In the genomic region with DNA sequence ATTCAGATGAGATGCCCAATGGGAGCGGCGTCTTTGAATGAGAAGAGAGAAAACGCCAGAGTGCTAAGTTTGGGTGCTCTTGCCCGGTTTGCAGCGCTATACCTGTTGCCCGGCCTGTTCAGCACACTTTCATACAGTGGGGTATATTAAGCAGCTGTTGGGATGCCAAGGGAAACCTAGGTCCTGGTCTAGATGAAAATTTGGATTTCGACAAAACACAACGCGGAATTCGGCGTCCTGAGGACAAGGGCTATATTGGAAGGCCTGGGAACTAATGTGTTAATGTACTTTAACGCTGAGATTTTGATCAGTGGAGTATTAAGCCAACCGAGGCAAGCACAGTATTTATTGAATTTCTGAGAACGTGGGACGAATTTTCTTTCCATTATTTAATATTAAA, we compare ENCODE assay signal across 8 mouse cellular contexts. TPM values are rescaled to one million over a fixed set of nuclear protein-coding genes. Genes with fewer than 3 reads are reported as not detected.
DNase-seq lines count a peak whose midpoint lies in the region; ATAC-seq and TF ChIP-seq lines count a peak whose summit lies in the region.

No protein-coding gene starts in this region.

- no peak for ATAC-seq in embryonic facial prominence, embryonic 12.5 days (ENCODE audit: insufficient number of reproducible peaks, insufficient read depth, low FRiP score, low TSS enrichment)
- ATAC-seq in hindbrain, postnatal 0 days: no peak

- peaks cover 5% of the 10 kb centered on the region; the same call in 1 of the 2 replicates for H3K4me1 ChIP-seq in liver, adult 2 months (ENCODE audit: control insufficient read depth, insufficient read depth, low read length)
- peaks cover 4% of the 10 kb centered on the region for H3K4me1 ChIP-seq in embryonic facial prominence, embryonic 12.5 days
- no peaks in the 10 kb centered on the region for H3K4me1 ChIP-seq in hindbrain, postnatal 0 days (ENCODE audit: insufficient read depth, low read length)

- peak overlapping the region; percentile 69 for H3K4me2 ChIP-seq in embryonic facial prominence, embryonic 12.5 days (replicated peaks)
- peak overlapping the region; percentile 62 for H3K4me2 ChIP-seq in hindbrain, postnatal 0 days (ENCODE audit: low read depth, low read length)

- no peaks in the 10 kb centered on the region for H3K9me3 ChIP-seq in embryonic facial prominence, embryonic 12.5 days
- no peaks in the 10 kb centered on the region for H3K9me3 ChIP-seq in hindbrain, postnatal 0 days (ENCODE audit: low read length)

- no peak for DNase-seq in liver, adult 2 months (ENCODE audit: extremely low read depth, low read depth, low spot score)
- no peak for DNase-seq in liver
- DNase-seq in hindbrain, postnatal 0 days (ENCODE audit: low spot score): no peak
- peak; percentile 53 for DNase-seq in neural tube, embryonic 10.5 days (ENCODE audit: extremely low spot score, low spot score)
- no peak for DNase-seq in urinary bladder, postnatal 10 days (ENCODE audit: low spot score)
- DNase-seq in adrenal gland, adult 8-10 months: no peak
- no peak for DNase-seq in kidney, adult 18-20 months

- H3K9ac ChIP-seq in liver, adult 2 months (ENCODE audit: low read depth, low read length): peak overlapping the region; percentile 93
- H3K9ac ChIP-seq in embryonic facial prominence, embryonic 12.5 days: peak overlapping the region; percentile 87; the same call in 1 of the 2 replicates
- H3K9ac ChIP-seq in hindbrain, postnatal 0 days (replicated peaks; ENCODE audit: low read length): peak overlapping the region; percentile 80; the same call in 1 of the 2 replicates

- no peak for TF ChIP-seq CTCF in liver, adult 2 months (IDR thresholded peaks at IDR 0.05; ENCODE audit: low read depth, low read length)
- no peak for TF ChIP-seq CTCF in hindbrain, postnatal 0 days (IDR thresholded peaks at IDR 0.05; ENCODE audit: low read depth)

- H3K4me3 ChIP-seq in liver, adult 2 months (ENCODE audit: insufficient read depth, low read depth, low read length): peak overlapping the region; percentile 38
- peak overlapping the region; percentile 87 for H3K4me3 ChIP-seq in embryonic facial prominence, embryonic 12.5 days
- H3K4me3 ChIP-seq in hindbrain, postnatal 0 days (ENCODE audit: low read length): peak overlapping the region; percentile 99

- no peaks in the 10 kb centered on the region for H3K36me3 ChIP-seq in liver, adult 2 months (ENCODE audit: control insufficient read depth, insufficient read depth, low read length)
- no peaks in the 10 kb centered on the region for H3K36me3 ChIP-seq in embryonic facial prominence, embryonic 12.5 days
- H3K36me3 ChIP-seq in hindbrain, postnatal 0 days (ENCODE audit: insufficient read depth, low read length): no peaks in the 10 kb centered on the region

- 2% methylated on average over 15 of the region's 15 CpGs for WGBS in liver, adult 2 months
- WGBS in embryonic facial prominence, embryonic 12.5 days: 2% methylated on average over 15 of the region's 15 CpGs
- WGBS in hindbrain, postnatal 0 days: 1% methylated on average over 15 of the region's 15 CpGs

- TF ChIP-seq POLR2A in liver, adult 2 months (IDR thresholded peaks at IDR 0.05; ENCODE audit: extremely low read depth, insufficient read depth, low read length): no peak

- no peaks in the 10 kb centered on the region for H3K27me3 ChIP-seq in liver, adult 2 months (ENCODE audit: control insufficient read depth, insufficient read depth, low read length)
- no peaks in the 10 kb centered on the region for H3K27me3 ChIP-seq in embryonic facial prominence, embryonic 12.5 days
- no peaks in the 10 kb centered on the region for H3K27me3 ChIP-seq in hindbrain, postnatal 0 days (ENCODE audit: insufficient read depth, low read length)

- no peak overlapping the region; the same call in 1 of the 2 replicates for H3K27ac ChIP-seq in liver, adult 2 months (replicated peaks; ENCODE audit: insufficient read depth, low read depth, low read length)
- H3K27ac ChIP-seq in embryonic facial prominence, embryonic 12.5 days: peak overlapping the region; percentile 46; the same call in 1 of the 2 replicates
- H3K27ac ChIP-seq in hindbrain, postnatal 0 days: no peak overlapping the region

- peaks cover 8% of the 10 kb centered on the region; the same call in 1 of the 2 replicates for H3K79me2 ChIP-seq in liver, adult 2 months (ENCODE audit: control insufficient read depth, insufficient read depth, low read length)

RNA-seq across cellular contexts. Expression of a gene that starts 0.9 kb away (rescaled TPM):
- 6.1 and 11.4 TPM in 2 replicates for total RNA-seq in liver, adult 2 months (2014; rRNA removed)
- polyA plus RNA-seq in liver, adult 2 months (2012; rRNA removed): 1.6 and 2.6 TPM in 2 replicates
- polyA plus RNA-seq in embryonic facial prominence, embryonic 12.5 days (2016; fragmentation: Nextera tagmentation; extraction: Ambion mirVana): 16.6 and 18.9 TPM in 2 replicates
- total RNA-seq in hindbrain, postnatal 0 days (2014; rRNA removed): 5.2 and 6.1 TPM in 2 replicates
- polyA plus RNA-seq in hindbrain, postnatal 0 days (2015; fragmentation: Nextera tagmentation; extraction: Ambion mirVana): 8.4 and 9.6 TPM in 2 replicates
- total RNA-seq in adrenal gland, adult 8-10 months (2022): 10 to 100 TPM; 17.4 to 21.0 (median 19.7) TPM

RNA-seq across cellular contexts. Expression of a gene that starts 37.5 kb away (rescaled TPM):
- 12.1 and 15.0 TPM in 2 replicates for total RNA-seq in liver, adult 2 months (2014; rRNA removed)
- 7.3 and 8.3 TPM in 2 replicates for polyA plus RNA-seq in liver, adult 2 months (2012; rRNA removed)
- 32.6 and 33.5 TPM in 2 replicates for polyA plus RNA-seq in embryonic facial prominence, embryonic 12.5 days (2016; fragmentation: Nextera tagmentation; extraction: Ambion mirVana)
- total RNA-seq in hindbrain, postnatal 0 days (2014; rRNA removed): 22.4 and 33.6 TPM in 2 replicates
- 23.0 and 26.6 TPM in 2 replicates for polyA plus RNA-seq in hindbrain, postnatal 0 days (2015; fragmentation: Nextera tagmentation; extraction: Ambion mirVana)
- 10 to 100 TPM; 12.9 to 14.0 (median 13.4) TPM for total RNA-seq in adrenal gland, adult 8-10 months (2022)

Comparison
In these comparisons a context has a peak if more than half of its experiments do, and no peak if none do; other contexts are left out.
1. H3K4me3 ChIP-seq: peak in every context shown above with its lines; median percentile 99 in hindbrain, postnatal 0 days; 87 in embryonic facial prominence, embryonic 12.5 days; 38 in liver, adult 2 months.